Mouse (Mus musculus): ENCODE data around the gene Tspan33. TPM values are rescaled to one million over a fixed set of nuclear protein-coding genes. Genes with fewer than 3 reads are reported as not detected.
"Not testable (repeated sequence)": the region's sequence is repeated elsewhere in the genome, so short reads cannot be mapped to it uniquely, and the experiment has no call there.

The Tspan33 gene
- under 1 TPM in 1 of 2 experiments, not detected in 1; 0.20 TPM for polyA plus RNA-seq (2017; shearing (Covaris generic))

DNA sequence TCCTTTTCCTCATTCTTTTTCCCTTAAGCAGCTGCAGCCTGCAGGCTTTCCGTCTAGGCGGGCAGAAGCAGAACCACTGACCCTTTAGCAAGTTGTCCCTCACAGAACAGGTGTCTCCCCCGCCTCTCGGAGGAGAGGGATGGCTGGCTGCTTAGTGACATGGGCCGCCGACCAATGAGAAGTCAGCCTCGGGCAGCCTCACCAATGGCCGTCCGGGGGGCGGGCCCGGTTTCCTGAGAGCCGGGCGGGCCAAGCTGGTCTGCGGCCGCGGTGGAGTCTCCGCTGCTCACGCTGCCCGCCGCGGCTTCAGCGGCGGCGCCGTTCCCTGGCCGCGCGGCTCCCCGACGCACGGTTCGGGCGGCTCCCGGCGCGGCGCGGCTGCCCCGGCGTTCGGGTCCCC is at the start of gene Tspan33:
TSS of gene Tspan33 (plus strand) at position 270 of the 400 bp plus-strand sequence.
- ATAC-seq = peak; percentile 98

GRCm38 (mm10) chr6:29649494-29650169 is 44.4 kb upstream of the Tspan33 start:
- ATAC-seq = peak; percentile 45

DNA sequence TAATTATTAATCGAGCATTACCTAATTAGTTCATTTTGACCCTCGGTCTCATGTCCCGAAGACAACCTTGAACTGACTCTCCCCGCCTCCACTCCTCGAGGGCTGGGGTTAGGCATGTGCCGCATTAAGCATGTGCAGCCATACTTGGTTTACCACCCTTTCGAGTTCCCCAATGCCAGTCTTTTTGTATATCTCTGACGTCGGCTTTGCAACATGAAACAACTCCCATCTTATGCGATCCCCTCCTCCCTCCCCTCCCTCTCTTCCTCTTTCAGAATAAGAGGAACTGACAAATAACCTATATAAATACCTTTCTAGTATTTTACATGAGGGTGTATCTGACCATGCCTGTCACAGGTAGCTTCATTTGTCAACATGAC is 43.9 kb upstream of the Tspan33 start:
- ATAC-seq = no peak

- no peak for ATAC-seq
Measured at GRCm38 (mm10) chr6:29653271-29653670, 40.8 kb upstream of the Tspan33 start.

GRCm38 (mm10) chr6:29658626-29659475 is 35.2 kb upstream of the Tspan33 start:
- no peak for ATAC-seq

DNA sequence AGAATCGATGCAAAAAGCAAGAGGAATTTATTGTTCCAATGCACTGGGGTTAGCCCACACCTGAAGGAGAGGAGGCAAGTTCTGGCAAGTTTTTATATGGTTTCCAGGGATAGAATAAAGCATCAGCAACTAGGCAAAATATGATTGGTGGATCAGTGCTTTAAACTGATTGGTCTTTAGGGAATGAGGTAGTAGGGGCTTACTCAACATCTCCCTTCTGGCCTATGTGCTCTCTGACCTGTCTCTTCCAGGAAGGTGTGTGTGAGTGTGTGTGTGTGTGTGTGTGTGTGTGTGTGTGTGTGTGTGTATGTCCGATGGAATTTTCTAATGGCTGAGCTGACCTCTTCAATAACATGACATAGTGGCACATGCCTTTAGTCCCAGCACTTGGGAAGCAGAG is 34.1 kb upstream of the Tspan33 start:
- ATAC-seq = no peak

DNA sequence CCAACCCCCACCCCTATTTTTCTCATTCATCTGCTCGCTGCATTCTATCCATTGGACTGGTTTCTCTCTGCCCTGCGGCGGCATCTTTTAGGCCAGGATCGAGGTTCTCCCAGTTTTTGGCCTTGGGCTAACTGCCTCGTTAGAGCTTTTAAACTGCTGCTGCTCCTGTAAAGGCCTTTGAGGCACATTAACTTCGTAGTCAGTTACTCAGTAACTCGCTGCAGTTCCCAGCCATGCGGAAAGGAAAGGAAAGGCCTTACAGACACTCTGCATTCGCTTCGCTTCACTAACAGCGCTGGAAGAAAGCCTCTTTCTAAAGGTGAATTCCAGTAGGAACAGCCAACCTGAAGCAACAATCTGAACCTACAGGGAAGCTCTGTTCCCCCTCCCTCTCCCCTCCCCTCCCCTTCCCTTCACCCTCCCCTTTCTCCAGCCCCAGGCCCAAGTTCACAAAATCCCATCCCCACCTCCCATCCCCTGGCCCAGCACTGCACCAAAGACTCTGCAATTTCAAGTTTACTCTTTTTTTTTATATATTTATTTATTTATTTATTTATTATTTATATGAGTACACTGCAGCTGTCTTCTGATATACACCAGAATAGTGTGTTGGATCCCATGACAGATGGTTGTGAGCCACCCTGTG is 33.2 kb upstream of the Tspan33 start:
- no peak for ATAC-seq

- no peak for ATAC-seq
Measured at GRCm38 (mm10) chr6:29667266-29667665, 26.8 kb upstream of the Tspan33 start.

- no peak for ATAC-seq
Measured at GRCm38 (mm10) chr6:29671741-29672140, 22.3 kb upstream of the Tspan33 start.

DNA sequence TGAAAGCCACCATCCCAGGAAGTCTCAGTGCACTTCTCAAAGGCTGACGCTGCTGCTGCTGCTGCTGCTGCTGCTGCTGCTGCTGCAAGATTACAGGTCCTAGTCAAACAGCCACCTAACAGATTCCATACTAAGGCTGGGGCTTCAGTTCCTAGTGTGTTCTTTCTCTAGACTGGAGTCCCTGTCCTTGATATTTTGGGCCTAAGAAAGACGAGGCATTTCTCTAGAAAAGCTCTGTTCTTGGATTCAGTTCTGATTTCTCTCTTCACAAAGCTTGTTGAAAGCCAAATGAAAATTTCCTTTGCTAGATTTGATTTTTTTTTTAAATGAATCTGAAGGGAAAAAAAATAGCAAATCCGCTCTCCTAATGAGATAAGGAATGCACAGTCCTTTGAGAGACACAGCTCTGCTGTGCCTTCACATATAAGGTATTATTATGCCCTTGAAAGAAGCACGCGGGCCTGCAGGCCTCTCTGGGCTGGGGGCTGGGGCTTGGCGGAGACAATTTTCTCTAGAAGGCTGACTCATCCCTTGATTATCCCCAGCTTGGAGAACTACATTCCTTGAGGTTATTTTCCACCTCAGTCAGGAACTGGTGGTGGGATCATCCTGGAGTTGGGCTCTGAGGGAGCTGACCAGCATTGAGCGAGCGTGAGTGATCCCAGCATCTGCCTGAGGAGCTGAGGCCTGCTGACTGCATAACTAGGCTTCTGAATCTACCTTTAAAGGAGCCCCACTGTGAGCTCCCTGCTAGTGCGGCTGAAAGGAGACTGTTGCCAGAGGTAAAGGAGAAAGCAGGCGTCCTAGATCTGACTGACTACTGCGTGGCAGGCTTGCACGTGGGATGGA is 21.2 kb upstream of the Tspan33 start:
- ATAC-seq = no peak

DNA sequence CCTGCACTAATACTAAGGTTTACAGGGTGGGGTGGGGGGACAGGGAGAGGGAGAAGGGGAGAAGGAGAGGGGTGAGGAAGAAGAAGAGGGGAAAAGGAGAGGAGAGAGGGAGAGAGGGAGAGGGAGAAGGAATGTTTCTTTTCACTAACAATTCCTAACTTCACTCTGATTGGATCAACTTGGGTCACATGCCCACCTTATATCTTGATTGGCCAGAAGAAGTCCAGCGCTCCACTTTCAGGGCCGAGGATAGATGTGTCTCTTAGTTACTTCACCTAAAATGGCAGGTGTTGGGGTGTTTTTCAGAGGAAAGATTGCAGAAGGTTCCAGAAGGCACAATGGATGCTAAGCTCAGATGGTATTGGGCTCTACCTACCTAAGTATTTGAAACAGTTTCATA is 20.3 kb upstream of the Tspan33 start:
- ATAC-seq = no peak

GRCm38 (mm10) chr6:29679947-29680550 is 14.0 kb upstream of the Tspan33 start:
- ATAC-seq = not testable (repeated sequence)

DNA sequence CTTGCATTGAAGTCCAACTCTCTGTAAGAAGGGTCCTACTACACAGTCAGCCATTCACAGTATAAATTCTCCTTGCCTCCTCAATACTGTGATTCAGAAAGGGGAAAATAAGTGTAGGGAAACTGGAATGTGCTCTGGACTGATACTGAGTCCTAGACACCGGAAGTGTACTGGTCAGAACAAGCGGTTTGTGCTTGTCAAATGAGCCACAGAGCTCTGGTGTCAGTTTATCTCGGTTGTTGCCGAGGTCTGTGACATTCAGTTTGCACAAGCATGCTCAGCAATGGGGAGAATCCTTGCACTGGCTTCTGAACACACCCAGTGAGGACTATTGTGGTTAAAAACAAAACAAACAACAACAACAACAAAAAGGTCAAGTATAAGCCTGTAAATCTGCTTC is 12.2 kb upstream of the Tspan33 start:
- no peak for ATAC-seq

DNA sequence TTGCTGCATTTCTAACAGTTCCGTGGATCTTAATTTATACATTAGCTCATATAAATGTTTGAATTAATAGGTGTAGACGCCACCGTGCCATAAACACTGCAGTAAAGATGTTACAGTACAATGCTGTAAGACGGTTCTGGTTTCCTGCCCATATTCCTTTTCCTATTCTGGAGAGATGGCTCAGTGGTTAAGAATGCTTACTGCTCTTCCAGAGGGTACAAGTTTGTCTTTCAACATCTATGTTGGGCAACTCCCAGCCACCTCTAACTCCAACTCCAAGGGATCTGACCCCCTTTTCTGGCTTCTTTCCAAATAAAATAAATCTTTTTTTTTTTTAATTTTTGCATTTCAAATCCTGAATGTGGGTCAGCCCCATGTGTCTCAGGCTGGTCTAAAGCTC is 9.3 kb upstream of the Tspan33 start:
- ATAC-seq = no peak

DNA sequence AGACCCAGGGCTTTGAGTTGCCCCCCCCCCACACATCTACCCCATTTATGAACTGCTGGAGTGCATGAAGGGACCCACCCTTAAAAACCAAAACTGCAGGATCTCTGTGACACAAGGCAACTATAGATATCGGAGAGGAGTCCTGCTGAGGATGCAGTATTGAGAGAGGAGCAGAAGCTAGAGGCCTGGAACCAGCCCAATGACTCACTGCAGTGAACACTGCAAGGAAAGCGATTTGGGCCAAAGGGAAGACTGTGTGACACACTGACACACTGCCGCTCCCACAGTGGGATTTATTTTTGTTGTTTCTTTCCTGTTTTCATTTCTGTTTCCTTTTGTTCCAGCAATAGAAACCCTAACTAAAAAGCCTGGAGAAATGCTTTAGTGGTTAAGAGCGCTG is 8.1 kb upstream of the Tspan33 start:
- ATAC-seq = no peak

GRCm38 (mm10) chr6:29689458-29689857 is 4.6 kb upstream of the Tspan33 start:
- no peak for ATAC-seq

GRCm38 (mm10) chr6:29694375-29695289 is 610 bp downstream of the Tspan33 start:
- no peak for ATAC-seq

DNA sequence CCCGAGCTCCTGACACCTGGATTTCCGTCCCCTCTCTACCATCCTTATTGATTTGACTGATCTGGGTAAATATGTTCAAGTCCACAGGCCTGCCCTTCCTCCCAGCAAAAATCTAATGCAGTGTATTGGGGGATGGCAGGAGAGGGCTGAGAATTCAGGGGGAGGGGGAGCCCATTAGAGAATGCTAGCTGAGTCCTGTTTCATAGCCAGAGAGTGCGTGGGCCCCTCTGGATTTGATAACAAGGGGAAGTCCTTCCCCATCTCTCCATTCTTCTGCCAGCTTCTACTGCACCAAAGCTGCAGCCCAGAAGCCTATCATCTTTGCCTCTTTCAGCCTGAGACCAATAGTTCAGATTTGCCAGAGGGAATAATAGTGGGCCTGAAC is 1.3 kb downstream of the Tspan33 start:
- ATAC-seq = no peak

- ATAC-seq = no peak
Measured at GRCm38 (mm10) chr6:29695975-29696374, 2.0 kb downstream of the Tspan33 start.

DNA sequence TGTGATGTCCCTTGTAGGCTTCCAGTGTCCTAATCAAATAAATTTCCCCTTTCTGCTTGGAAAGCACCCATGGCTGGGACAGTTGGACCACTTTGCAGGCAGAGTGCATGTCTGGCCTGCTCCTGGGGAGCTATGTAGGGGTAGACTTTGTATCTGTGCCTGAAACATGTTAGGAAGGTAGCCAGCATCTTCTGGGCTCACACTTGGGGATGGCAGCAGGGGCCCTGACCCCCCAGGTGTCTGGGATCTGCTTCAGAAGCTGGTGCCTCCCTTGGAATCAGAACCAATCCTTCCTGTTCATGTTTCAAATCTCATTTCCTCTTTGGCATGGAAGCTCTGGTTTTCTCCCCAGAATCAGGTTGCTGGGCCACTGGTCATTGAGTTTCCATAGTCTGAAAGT is 3.1 kb downstream of the Tspan33 start:
- ATAC-seq = no peak

DNA sequence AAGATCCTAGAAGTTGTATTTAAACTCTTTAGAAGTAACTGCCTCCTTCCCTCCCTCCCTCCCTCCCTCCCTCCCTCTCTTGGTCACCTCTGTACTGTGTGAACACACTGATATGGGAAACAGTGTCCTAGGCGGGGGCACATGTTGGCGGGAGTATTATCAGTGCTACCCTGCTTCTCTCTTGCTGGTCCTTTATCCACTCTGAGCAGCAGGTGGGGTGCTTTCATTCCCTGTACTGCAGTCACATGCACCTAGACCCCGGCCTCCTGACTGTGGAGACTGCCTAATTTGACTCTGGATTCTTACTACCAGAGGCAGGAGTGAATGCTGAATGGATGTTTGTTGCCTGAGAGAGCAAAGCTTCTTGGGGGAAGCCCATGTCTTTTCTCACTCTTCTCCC is 3.5 kb downstream of the Tspan33 start:
- no peak for ATAC-seq
